Mouse (Mus musculus) lung, postnatal 25 days (tissue): Measurements from ENCODE around the gene Suds3.

ENCODE experiments used
- DNase-seq: peaks from one replicate; pipeline ENCODE4 v3.0.0; 2022; ENCODE audit warnings: low spot score

Gene Suds3

DNA sequence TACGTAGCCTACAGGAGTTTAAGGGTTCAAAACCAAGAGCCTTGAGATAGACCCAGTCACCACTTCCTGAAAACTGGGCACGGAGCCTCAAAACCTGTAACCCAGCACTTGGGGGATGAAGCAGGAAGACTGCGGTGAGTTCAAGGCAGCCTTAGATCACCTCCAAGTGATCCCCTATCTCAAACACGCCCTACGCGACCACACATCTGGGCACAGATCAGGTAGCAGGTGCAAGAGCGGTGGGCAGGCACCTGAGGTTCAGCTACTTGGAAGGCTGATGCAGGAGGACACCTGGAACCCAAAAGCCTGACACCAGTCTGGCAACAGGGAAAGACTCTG, 4.2 kb downstream of the Suds3 start:
- no peak for DNase-seq

DNA sequence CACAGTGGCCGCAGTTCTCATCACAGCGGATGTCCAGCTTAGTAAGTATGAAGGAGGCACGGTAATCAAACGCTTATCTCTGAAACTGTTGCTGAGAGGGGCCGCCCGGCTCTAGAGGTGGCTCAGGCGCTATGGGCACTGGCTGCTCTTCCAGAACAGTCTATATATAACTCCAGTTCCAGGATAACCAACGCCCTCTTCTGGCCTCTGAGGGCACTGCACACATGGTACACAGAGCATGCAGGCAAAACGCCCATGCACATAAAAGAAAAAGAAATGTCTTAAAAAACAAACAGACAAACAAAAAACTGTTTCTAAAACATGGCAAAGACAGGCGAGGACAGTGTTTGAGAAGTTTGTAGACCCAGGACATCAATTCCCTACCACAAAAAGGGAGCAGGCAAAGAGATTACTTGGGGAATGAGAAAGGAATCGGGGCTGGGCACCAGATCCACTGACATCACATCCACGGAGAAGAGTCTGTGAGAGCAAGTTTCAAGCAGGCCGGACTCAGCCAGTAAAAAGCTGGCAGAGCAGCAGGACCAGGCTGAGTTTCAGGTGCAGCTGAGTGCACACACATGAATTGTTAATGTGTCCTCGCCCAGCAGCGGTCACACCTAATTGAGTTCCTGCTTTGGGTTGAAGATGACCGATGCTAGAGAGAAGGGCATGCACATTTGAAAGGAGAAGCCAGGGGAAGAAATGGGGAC, 4.7 kb downstream of the Suds3 start:
- no peak for DNase-seq

DNA sequence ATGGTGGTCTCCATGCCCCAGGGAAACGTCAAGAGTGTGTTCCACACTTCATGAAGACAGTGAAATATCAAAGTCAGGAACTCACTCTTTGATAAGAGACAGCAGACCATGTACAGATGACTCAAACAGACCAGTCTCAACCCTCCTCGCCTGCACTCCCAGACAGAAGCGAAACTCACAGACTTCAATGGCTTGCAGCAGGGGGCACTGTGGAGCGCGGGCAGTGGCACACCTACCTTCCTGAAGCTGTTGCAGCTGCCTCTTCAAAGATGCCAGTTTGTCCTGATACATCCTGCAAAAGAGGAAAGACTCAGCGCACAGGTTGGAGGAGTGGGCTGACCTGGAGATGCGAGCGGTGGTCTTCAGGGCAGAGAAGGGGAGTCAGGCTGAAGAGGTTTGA, 6.4 kb downstream of the Suds3 start:
- no peak for DNase-seq

DNA sequence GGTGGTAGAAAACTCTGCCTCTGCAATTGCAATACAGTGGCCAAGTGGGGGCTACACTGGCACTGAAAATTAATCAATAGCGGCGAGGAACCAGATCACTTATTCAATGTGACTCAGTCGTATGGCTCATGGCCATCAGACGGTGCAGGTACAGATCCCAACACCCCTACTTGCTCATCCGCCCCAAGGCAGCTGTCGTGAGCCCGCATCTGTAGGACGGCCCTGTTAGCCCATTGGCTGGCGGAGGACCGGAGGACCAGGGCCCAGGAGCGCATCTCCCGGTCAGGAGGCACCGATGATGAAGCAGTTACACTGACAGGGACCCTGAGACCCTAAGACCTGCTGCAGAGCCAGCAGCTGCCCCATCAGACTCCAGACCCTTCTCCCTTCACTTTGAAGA, 7.2 kb downstream of the Suds3 start:
- DNase-seq = no peak

DNA sequence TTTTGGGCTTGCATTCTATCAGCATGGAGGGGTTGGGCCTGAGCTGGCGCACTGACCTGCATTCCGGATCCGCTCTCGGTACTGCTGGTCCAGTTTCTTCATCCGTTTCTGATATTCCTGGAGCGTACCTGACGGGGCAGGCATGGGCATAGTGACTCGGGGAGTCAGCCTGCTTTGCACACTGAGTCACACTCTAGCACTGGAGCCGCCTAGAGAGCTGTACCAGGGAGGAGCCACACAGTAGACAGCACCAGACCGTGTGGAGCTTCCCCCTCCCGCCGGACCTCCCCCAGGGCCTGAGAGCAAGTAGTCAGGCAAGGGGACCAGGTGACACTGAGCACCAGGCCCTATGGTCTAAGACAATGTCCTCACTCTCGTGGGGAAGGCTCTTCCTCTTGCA, 7.6 kb downstream of the Suds3 start:
- no peak for DNase-seq

DNA sequence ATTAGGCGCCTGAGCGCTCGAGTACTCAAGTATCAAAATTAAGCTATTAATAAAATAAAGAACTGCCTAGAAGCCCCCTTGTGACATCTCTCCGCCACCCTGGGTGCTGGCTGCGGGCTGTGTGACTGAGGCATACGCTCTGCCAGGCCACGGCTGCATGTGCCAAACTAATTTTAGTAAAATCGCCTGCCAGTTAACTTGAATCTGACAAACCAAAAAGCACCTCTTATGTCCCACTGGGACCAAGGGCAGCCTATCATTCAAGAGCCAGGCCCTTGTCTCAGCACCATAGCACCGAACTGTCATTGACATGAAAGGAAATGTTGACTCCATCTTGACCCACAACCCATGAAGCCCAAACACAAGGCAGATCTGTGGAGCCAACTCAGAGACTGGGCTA, 10.2 kb downstream of the Suds3 start:
- DNase-seq = no peak

DNA sequence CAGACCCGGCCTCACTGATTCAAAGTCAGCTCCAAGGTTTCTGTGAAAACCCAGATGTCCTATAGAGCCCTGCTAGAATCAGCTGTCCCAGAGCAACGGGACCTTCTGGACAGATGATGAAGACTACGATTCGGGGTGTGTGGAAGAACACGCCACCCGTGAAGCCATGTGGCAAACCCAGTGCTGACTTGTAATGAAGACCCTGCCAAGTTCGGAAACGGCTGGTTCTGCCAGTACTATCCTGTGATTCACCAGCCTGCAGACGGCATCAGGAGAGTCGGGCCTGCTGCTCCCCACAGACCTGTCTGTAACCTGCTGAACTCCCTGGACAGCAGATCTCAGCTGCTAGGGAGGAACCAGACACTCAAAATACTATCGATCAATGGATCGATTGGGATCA, 11.6 kb downstream of the Suds3 start:
- DNase-seq = no peak

DNA sequence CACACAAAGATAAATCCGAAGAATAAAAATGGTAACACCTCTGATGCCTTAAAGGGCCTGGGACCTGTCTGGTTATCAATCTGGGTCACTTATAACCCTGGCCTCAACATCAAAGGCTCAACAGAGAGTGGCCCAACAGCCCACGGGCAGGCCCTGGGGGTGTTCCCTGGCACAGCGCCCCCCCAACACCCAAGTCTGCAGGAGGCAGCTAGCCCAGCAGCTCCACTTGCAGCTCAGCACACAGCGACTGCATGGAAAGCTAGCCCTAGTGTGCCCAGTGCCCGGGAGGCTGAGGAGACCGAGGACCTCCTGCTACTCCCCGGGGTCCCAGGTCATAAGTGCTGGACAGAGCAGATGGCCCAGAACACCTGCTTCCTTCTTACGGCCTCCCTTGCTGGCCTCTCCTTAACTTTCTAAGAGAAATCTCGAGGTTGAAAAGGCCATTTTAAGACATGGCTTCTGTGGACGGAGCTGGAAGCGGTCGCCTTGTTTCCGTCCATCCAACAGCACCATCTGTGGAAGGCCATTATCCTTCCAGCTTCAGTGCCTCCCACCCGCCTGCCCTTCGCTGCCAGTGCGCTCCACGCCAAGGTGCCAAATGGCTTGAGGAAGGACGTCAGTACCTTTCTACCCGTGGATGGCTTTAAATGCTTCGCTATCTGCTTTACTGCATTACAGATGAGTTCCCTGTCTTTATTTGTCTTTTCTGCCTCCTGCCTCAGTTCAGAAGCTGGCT, 12.6 kb downstream of the Suds3 start:
- DNase-seq = no peak

DNA sequence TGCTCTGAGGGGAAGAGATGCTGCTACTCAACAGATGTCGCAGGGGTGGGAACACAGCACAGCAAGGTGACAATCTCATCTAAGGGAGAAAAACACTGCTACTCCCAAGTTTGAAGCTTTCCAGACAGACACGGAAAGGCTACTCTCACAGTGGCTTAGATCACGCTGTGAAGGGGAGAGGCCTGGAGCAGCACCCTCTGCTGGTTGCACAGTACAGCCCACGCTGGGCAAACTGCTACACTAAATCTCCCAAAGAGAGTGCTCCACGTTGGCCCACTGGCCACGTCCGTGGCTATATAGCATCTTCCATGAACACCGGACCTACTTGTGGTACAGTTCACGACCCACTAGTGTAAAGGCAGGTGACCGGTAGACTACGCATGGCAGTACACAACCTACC, 16.2 kb downstream of the Suds3 start:
- no peak for DNase-seq

DNA sequence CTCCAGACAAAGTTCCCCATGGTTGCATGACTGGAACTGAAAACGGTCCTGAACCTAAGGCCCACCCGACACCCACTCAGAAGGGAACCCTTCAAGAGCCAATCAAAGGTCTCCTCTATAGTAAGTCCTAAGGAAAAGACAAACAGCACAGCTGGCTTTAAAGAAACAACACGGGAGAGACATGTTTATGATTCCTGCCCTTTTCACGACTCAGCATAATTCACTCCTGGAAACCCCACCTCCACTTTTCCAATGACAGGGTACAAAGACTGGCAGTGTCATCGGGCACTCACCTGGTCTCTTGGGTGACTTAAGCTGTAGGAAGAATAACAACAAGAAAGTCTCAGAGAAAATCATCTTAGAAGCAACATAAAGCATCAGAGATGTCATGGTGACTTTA, 16.9 kb downstream of the Suds3 start:
- no peak for DNase-seq

DNA sequence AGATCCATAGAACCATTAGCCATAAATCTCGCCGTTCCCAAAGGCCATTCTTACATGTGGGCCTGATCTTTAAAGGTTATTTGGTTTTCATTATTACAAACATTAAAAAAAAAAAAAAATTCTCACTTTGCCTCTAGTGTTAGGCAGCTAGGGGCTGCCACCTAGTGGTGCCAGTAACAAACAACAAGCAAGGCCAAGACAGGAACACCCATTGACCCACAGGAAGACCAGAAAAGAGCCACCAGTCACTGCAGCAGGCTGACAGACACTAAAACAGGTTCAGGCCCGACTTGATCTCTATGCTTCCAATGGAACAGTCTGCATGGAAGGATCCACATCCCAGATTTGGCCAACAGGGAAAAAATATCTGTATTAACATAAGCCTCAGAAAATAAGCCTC, 19.2 kb downstream of the Suds3 start:
- peak; percentile 39 for DNase-seq

DNA sequence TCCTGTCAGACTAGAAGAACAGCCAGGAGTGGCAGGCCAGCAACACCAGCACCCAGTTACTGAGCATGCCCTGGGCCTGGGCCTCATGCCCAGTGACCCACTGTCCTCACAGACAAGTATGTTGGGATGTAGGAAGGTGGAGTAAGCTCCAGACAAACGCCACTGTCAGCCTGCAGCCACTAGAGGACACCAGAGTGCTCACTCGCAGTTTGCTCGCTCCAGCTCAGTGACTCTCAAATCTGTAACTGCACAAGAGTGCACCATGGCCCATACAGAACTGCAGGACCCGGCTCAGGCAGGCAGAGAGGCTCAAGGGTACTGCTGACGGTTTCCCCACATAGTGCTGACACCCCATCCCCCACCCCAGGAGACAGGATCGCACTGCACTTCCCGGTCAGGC, 21.5 kb downstream of the Suds3 start:
- DNase-seq = no peak

DNA sequence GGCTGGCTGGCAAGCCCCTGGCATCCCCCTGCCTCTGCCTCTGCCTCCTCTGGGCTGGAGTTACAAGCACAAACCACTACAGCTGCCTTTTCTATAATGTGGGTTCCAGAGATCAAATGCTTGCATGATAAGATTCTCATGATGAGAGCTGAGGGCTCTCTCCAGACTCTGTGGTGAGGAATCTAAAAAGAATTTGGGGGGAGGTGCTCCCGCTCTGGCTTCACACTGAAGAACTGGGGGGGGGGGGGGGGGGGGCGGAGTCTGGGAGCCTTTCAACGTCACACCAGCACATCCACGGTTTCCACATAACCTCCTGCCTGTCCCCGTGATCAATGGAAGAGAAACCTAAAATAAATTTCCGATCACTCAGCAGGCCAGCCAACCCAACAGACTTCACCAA, 26.1 kb downstream of the Suds3 start:
- no peak for DNase-seq

DNA sequence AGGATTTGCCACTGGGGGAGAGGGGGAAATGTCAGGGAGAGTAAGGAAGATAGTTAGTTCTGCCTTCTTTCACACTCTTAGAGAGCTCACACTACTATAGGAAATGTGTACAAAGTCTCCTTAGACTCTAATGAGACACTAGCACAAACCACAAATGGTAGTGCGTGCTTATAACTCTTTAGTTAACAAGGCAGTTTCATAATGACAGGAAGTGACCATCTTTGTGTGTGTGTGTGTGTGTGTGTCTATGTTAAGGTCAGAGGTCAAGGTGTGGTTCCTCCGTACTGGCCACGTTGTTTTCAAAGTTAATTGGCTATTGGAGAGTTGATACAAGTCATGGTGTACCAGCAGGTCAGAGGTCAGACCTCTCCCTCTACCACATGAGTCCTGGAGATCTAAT, 26.8 kb downstream of the Suds3 start:
- DNase-seq = no peak

DNA sequence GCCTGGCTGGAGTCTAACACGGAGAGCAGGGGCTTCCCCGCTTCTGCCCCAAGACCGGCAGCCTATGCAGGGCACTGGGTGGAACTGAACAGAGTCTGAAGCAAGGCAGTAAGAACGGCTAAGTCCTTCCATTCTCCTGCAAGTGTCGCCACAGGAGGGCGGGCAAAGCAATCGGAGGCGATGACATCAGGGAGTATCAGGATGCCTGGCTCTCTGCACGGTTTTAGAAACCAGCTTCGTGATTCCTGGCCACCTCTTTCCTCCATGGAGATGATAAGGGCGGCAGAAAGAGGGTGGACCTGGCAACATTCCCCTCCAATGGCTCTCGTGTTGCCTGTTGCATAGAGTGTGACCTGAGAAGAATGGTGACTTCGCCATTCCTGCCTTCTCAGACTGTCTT, 28.2 kb downstream of the Suds3 start:
- DNase-seq = no peak

DNA sequence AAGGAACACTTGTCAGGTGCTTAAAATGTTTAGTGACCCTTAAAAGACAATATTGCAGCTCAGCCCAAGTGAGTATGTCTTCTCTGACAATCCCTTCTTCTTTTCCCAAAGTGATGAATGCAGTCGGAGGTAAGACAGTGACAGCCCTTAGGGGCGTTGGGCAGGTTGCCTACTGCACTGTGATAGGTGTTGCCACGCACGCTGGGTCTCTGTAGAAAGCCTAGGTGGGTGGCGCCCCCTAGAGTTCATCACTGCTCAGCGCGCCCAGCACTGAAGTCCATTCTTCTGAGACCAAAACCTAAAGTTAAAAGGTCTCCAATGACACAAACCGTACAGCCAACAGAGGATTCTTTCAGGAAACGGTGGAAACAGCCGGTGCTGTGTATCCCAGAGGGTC, 46.4 kb downstream of the Suds3 start:
- no peak for DNase-seq

DNA sequence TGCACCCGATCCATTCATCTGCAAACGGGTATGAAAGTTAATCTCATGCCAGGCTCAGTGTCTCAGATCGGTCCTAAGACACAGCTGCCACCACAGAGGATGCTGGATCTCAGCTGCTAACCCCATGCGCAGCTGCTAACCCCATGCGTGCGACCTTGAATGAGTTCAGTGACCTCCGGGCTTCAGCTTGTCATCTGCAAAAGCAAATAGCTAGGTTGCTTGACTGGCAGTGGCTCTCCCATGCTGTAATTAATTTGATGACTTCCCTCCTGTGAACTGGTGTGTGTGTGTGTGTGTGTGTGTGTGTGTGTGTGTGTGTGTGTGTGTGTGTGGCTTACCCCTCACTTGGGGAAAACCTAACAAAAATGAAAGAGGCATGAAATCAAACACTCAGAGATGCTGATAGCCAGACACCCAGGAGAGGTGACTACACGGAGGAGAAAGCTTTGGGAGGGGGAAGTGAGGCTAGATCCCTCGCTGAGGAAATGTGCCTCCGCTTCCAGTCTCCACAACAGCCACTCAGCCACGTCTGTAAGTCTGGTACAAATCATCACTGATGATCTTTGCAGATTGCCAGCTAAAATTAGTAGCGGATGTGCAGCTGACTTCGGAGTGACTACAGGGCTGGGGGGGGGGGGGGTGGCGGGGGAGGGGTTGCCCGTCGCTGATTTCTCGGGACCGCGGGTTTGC, 47.0 kb downstream of the Suds3 start:
- DNase-seq = no peak

DNA sequence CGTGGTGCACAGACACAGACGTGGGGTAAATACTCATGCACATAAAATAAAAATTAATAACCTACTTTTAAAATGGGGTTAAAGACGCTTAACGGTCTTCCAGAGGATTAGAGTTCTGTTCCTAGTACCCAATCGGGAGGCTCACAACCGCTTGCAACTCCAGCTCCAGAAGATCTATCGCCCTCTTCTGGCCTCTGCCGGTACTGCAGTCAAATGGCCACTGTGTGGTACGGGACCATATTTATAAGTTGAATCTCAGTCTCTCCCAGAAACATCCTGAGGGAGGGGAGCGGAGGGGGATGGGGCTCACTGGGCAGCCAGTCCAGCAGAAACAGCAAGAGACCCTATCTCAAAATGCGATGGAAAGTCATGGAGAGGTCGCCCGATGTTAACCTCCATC, 47.7 kb downstream of the Suds3 start:
- no peak for DNase-seq

DNA sequence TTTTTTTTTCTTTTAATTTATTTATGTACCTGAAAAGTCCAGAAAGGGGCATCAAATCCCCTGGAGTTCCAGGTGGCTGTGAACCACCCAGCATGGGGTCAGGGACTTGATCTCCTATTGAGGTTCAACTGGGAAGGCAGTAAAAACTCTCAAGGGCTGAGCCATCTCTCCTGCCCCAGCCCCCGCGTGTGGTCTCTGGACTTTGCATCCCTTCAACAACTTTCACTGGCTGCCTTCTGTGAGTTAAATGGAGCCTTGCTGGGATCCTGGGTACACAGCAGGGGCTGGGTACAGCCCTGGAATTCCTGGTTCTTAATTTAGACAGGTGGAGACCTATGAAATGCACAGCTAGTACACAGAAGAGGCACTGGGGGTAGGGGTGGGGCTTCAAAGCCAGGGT, 54.7 kb downstream of the Suds3 start:
- DNase-seq = no peak

DNA sequence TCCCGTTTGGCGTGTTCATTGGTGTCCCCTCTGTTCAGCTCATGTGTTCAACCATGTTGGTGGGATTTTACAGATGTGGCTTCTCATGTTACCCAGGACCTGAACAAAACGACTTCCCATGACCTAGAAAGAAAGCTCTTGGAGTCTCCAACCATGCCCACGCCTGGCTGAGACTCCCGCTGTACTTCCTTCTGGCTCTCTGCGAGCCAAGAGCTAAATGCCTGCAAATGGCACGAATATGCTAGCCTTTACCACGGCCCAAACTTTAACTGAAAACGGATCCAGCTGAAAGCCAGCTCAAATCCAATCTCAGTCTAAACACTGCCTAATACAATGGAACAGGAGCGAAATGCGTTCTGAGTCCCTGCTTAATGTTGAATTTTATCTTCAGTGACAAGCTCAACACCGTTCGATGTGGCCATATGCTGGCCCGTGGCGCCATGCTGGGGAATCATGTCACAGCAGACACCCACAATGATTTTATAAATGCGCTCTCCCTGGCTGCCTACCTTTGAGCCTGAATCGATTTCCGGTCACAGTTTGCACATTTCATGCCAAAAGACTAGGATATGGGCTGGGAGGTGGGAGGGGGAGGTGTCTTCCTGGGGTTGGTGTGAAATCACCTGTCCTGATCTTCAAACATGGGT, 55.3 kb downstream of the Suds3 start:
- no peak for DNase-seq

DNA sequence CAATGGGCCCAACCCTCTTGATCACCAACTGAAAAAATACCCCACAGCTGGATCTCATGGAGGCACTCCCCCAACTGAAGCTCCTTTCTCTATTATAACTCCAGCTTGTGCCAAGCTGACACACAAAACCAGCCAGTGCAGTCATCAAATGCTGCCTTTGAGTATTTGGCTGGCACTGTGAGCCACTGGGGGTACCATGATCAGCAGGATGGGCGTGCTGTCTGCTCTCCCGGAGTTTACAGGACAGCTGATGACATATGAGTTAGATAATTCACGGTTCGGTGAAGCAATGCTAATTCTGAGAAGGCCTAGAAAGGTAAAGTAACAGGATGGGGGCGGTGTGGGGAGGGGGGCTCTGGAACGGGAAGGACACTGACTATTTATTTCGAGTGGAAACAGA, 66.0 kb downstream of the Suds3 start:
- no peak for DNase-seq

DNA sequence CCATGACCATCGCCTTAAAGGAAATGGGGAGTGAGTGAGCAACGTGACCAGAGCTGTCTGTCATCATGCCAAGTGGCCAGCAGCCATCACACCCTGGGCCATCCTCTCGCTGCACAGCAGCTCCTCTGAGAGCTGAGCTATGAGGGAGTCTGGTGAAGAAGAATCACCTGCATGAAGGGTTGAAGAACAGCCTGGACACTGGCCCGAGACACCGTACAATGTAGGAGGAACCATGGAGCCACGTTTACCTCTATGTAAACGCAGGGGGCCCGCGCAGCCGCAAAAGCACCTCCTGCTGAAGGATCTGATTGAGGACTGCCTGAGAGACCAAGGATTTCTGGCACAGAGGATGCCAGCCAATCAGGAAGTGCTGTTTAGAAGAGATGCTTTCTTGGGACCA, 70.8 kb downstream of the Suds3 start:
- DNase-seq = no peak

DNA sequence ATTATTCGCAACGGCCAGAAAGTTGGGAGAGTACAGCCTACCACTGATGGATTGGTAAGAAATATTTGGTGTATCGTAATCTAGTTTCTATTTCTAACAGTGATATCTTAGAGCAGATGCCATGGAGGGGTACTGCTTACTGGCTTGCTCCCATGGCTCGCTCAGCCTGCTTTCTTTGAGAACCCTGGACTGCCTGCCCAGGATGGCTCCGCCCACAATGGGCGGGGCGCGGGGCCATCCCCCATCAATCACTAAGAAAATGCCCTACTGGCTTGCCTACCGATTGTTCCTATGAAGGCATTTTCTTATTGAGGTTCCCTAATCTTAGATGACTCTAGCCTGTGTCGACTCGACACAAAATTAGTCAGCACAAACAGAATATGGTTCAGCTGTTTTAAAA, 73.3 kb downstream of the Suds3 start:
- no peak for DNase-seq
